Mouse (Mus musculus) right cerebral cortex, adult 18-20 months (tissue): ENCODE data around the gene Prdm2.

Source experiments
- DNase-seq: peaks from one replicate; pipeline ENCODE4 v3.0.0; 2022; ENCODE audit warnings: mixed read lengths

Prdm2 gene

GRCm38 (mm10) chr4:143151267-143151666 lies 61.5 kb downstream of the Prdm2 start:
- DNase-seq = no peak

- no peak for DNase-seq
Observed at GRCm38 (mm10) chr4:143147666-143148065, 65.1 kb downstream of the Prdm2 start.

- no peak for DNase-seq
Observed at GRCm38 (mm10) chr4:143143615-143144014, 69.2 kb downstream of the Prdm2 start.

GRCm38 (mm10) chr4:143141645-143142259 lies 71.0 kb downstream of the Prdm2 start:
- DNase-seq = no peak

- DNase-seq = no peak
Observed at GRCm38 (mm10) chr4:143140940-143141339, 71.9 kb downstream of the Prdm2 start.

- peak; percentile 79 for DNase-seq
Observed at GRCm38 (mm10) chr4:143132433-143132832, 80.4 kb downstream of the Prdm2 start.

- DNase-seq = no peak
Observed at GRCm38 (mm10) chr4:143130441-143130840, 82.4 kb downstream of the Prdm2 start.

- no peak for DNase-seq
Observed at GRCm38 (mm10) chr4:143129261-143129760, 83.5 kb downstream of the Prdm2 start.

GRCm38 (mm10) chr4:143127171-143127570 lies 85.6 kb downstream of the Prdm2 start:
- no peak for DNase-seq

- DNase-seq = peak; percentile 69
Observed at GRCm38 (mm10) chr4:143126476-143126875, 86.3 kb downstream of the Prdm2 start.

- no peak for DNase-seq
Observed at GRCm38 (mm10) chr4:143125290-143125689, 87.5 kb downstream of the Prdm2 start.

GRCm38 (mm10) chr4:143123043-143123442 lies 89.8 kb downstream of the Prdm2 start:
- no peak for DNase-seq

GRCm38 (mm10) chr4:143121174-143121573 lies 91.6 kb downstream of the Prdm2 start:
- no peak for DNase-seq

GRCm38 (mm10) chr4:143120008-143120407 lies 92.8 kb downstream of the Prdm2 start:
- no peak for DNase-seq

GRCm38 (mm10) chr4:143118843-143119242 lies 94.0 kb downstream of the Prdm2 start:
- no peak for DNase-seq

GRCm38 (mm10) chr4:143115851-143116250 lies 96.9 kb downstream of the Prdm2 start:
- DNase-seq = no peak

GRCm38 (mm10) chr4:143114232-143114979 lies 98.4 kb downstream of the Prdm2 start:
- DNase-seq = no peak

- DNase-seq = no peak
Observed at GRCm38 (mm10) chr4:143112985-143113384, 99.8 kb downstream of the Prdm2 start.

GRCm38 (mm10) chr4:143112439-143112838 lies 100.4 kb downstream of the Prdm2 start:
- no peak for DNase-seq

- no peak for DNase-seq
Observed at GRCm38 (mm10) chr4:143111872-143112271, 100.9 kb downstream of the Prdm2 start.

- no peak for DNase-seq
Observed at GRCm38 (mm10) chr4:143108552-143108951, 104.2 kb downstream of the Prdm2 start.

GRCm38 (mm10) chr4:143106971-143107370 lies 105.8 kb downstream of the Prdm2 start:
- no peak for DNase-seq

- DNase-seq = no peak
Observed at GRCm38 (mm10) chr4:143106566-143106965, 106.2 kb downstream of the Prdm2 start.

GRCm38 (mm10) chr4:143104739-143105138 lies 108.1 kb downstream of the Prdm2 start:
- no peak for DNase-seq
